Mouse (Mus musculus): ENCODE data around the gene Scarb1. TPM values are rescaled to one million over a fixed set of nuclear protein-coding genes. Genes with fewer than 3 reads are reported as not detected.

Gene Scarb1
- polyA plus RNA-seq, 1 experiment from 2014 or later, result 36.5 TPM

- no peak for ATAC-seq (ENCODE audit: insufficient number of reproducible peaks, insufficient read depth, low FRiP score, low TSS enrichment, low read depth)
- Histone ChIP-seq H3K4me1 (replicated peaks) (peaks cover 23% of the 10 kb centered on the region), H3K9me3 (no peaks in the 10 kb centered on the region), H3K4me3 (replicated peaks) (no peak overlapping the region), H3K27me3 (no peaks in the 10 kb centered on the region), H3K4me2 (no peak overlapping the region), H3K27ac (no peak overlapping the region), H3K9ac (replicated peaks) (no peak overlapping the region), H3K36me3 (no peaks in the 10 kb centered on the region; the same call in 1 of the 2 replicates)
- WGBS, result 86% methylated on average over 4 of the region's 4 CpGs
These were observed 64.1 kb downstream of the Scarb1 start for GRCm38 (mm10) chr5:125276765-125277164.

GRCm38 (mm10) chr5:125275315-125275714 is 65.6 kb downstream of the Scarb1 start:
- H3K27me3 ChIP-seq, result no peaks in the 10 kb centered on the region
- WGBS, result 65% methylated on average over 8 of the region's 8 CpGs
- no peak overlapping the region; the same call in 1 of the 2 replicates for H3K27ac ChIP-seq
- H3K36me3 ChIP-seq, result no peaks in the 10 kb centered on the region; the same call in 1 of the 2 replicates
- H3K4me3 ChIP-seq (replicated peaks), result no peak overlapping the region
- peak overlapping the region; percentile 23; the same call in 1 of the 2 replicates for H3K9ac ChIP-seq (replicated peaks)
- no peak overlapping the region for H3K4me2 ChIP-seq
- ATAC-seq (ENCODE audit: insufficient number of reproducible peaks, insufficient read depth, low FRiP score, low TSS enrichment, low read depth), result no peak
- peaks cover 32% of the 10 kb centered on the region for H3K4me1 ChIP-seq (replicated peaks)
- no peaks in the 10 kb centered on the region for H3K9me3 ChIP-seq

- Histone ChIP-seq H3K9me3 (no peaks in the 10 kb centered on the region), H3K27ac (no peak overlapping the region), H3K27me3 (no peaks in the 10 kb centered on the region), H3K9ac (replicated peaks) (no peak overlapping the region), H3K4me3 (replicated peaks) (no peak overlapping the region), H3K4me2 (no peak overlapping the region), H3K36me3 (no peaks in the 10 kb centered on the region; the same call in 1 of the 2 replicates), H3K4me1 (replicated peaks) (peaks cover 28% of the 10 kb centered on the region)
- ATAC-seq (ENCODE audit: insufficient number of reproducible peaks, insufficient read depth, low FRiP score, low TSS enrichment, low read depth), result no peak
- WGBS, result 91% methylated on average over 3 of the region's 3 CpGs
These were observed 66.1 kb downstream of the Scarb1 start for GRCm38 (mm10) chr5:125274773-125275172.

- Histone ChIP-seq H3K36me3 (no peaks in the 10 kb centered on the region; the same call in 1 of the 2 replicates), H3K4me1 (replicated peaks) (peaks cover 22% of the 10 kb centered on the region), H3K27ac (no peak overlapping the region), H3K4me2 (no peak overlapping the region), H3K4me3 (replicated peaks) (no peak overlapping the region), H3K9ac (replicated peaks) (no peak overlapping the region), H3K9me3 (no peaks in the 10 kb centered on the region), H3K27me3 (no peaks in the 10 kb centered on the region)
- WGBS, result 71% methylated on average over 2 of the region's 2 CpGs
- ATAC-seq (ENCODE audit: insufficient number of reproducible peaks, insufficient read depth, low FRiP score, low TSS enrichment, low read depth), result no peak
These were observed 66.7 kb downstream of the Scarb1 start for GRCm38 (mm10) chr5:125274182-125274581.

- no peak overlapping the region for H3K4me2 ChIP-seq
- ATAC-seq (ENCODE audit: insufficient number of reproducible peaks, insufficient read depth, low FRiP score, low TSS enrichment, low read depth), result no peak
- 38% methylated on average over 8 of the region's 8 CpGs for WGBS
- H3K9me3 ChIP-seq, result no peaks in the 10 kb centered on the region
- no peaks in the 10 kb centered on the region for H3K27me3 ChIP-seq
- H3K36me3 ChIP-seq, result no peaks in the 10 kb centered on the region; the same call in 1 of the 2 replicates
- no peak overlapping the region for H3K9ac ChIP-seq (replicated peaks)
- H3K27ac ChIP-seq, result no peak overlapping the region
- H3K4me1 ChIP-seq (replicated peaks), result peaks cover 18% of the 10 kb centered on the region
- H3K4me3 ChIP-seq (replicated peaks), result no peak overlapping the region
These were observed 67.2 kb downstream of the Scarb1 start for GRCm38 (mm10) chr5:125273666-125274109.

GRCm38 (mm10) chr5:125272231-125272988 is 68.5 kb downstream of the Scarb1 start:
- no peak overlapping the region for H3K4me3 ChIP-seq (replicated peaks)
- peaks cover 19% of the 10 kb centered on the region for H3K4me1 ChIP-seq (replicated peaks)
- no peaks in the 10 kb centered on the region for H3K27me3 ChIP-seq
- H3K9me3 ChIP-seq, result no peaks in the 10 kb centered on the region
- no peak overlapping the region for H3K27ac ChIP-seq
- ATAC-seq (ENCODE audit: insufficient number of reproducible peaks, insufficient read depth, low FRiP score, low TSS enrichment, low read depth), result no peak
- WGBS, result 83% methylated on average over 10 of the region's 10 CpGs
- H3K36me3 ChIP-seq, result no peaks in the 10 kb centered on the region; the same call in 1 of the 2 replicates
- no peak overlapping the region for H3K9ac ChIP-seq (replicated peaks)
- no peak overlapping the region for H3K4me2 ChIP-seq

GRCm38 (mm10) chr5:125271531-125272203 is 69.2 kb downstream of the Scarb1 start:
- no peak for ATAC-seq (ENCODE audit: insufficient number of reproducible peaks, insufficient read depth, low FRiP score, low TSS enrichment, low read depth)
- Histone ChIP-seq H3K9ac (replicated peaks) (no peak overlapping the region), H3K36me3 (no peaks in the 10 kb centered on the region), H3K4me2 (no peak overlapping the region), H3K27ac (no peak overlapping the region), H3K4me1 (replicated peaks) (peaks cover 25% of the 10 kb centered on the region), H3K9me3 (no peaks in the 10 kb centered on the region), H3K27me3 (no peaks in the 10 kb centered on the region), H3K4me3 (replicated peaks) (no peak overlapping the region)
- WGBS, result 12% methylated on average over 15 of the region's 15 CpGs

GRCm38 (mm10) chr5:125270587-125271130 is 70.2 kb downstream of the Scarb1 start:
- Histone ChIP-seq H3K27ac (no peak overlapping the region), H3K4me3 (replicated peaks) (no peak overlapping the region), H3K9me3 (no peaks in the 10 kb centered on the region), H3K27me3 (no peaks in the 10 kb centered on the region; the same call in 1 of the 2 replicates), H3K9ac (replicated peaks) (no peak overlapping the region), H3K4me2 (no peak overlapping the region), H3K36me3 (no peaks in the 10 kb centered on the region), H3K4me1 (replicated peaks) (peaks cover 29% of the 10 kb centered on the region)
- no peak for ATAC-seq (ENCODE audit: insufficient number of reproducible peaks, insufficient read depth, low FRiP score, low TSS enrichment, low read depth)
- 18% methylated on average over 12 of the region's 12 CpGs for WGBS

- H3K9ac ChIP-seq (replicated peaks), result no peak overlapping the region
- no peak overlapping the region for H3K4me2 ChIP-seq
- H3K4me1 ChIP-seq (replicated peaks), result peaks cover 30% of the 10 kb centered on the region
- no peaks in the 10 kb centered on the region; the same call in 1 of the 2 replicates for H3K27me3 ChIP-seq
- no peaks in the 10 kb centered on the region for H3K9me3 ChIP-seq
- H3K4me3 ChIP-seq (replicated peaks), result no peak overlapping the region
- no peak overlapping the region for H3K27ac ChIP-seq
- WGBS, result 87% methylated on average over 7 of the region's 7 CpGs
- no peak for ATAC-seq (ENCODE audit: insufficient number of reproducible peaks, insufficient read depth, low FRiP score, low TSS enrichment, low read depth)
- H3K36me3 ChIP-seq, result no peaks in the 10 kb centered on the region
These were observed 71.1 kb downstream of the Scarb1 start for GRCm38 (mm10) chr5:125269836-125270235.

- Histone ChIP-seq H3K9me3 (no peaks in the 10 kb centered on the region), H3K36me3 (no peaks in the 10 kb centered on the region), H3K27ac (no peak overlapping the region), H3K9ac (replicated peaks) (no peak overlapping the region), H3K4me3 (replicated peaks) (no peak overlapping the region), H3K4me1 (replicated peaks) (peaks cover 34% of the 10 kb centered on the region), H3K27me3 (no peaks in the 10 kb centered on the region; the same call in 1 of the 2 replicates), H3K4me2 (no peak overlapping the region)
- 88% methylated on average over 8 of the region's 8 CpGs for WGBS
- ATAC-seq (ENCODE audit: insufficient number of reproducible peaks, insufficient read depth, low FRiP score, low TSS enrichment, low read depth), result no peak
These were observed 71.5 kb downstream of the Scarb1 start for GRCm38 (mm10) chr5:125269399-125269798.

Data from limb, embryonic 12.5 days (tissue).